Mouse (Mus musculus) gonadal fat pad, adult 2 months (tissue): Measurements from ENCODE around the gene Grip2. TPM values are rescaled to one million over a fixed set of nuclear protein-coding genes. Genes with fewer than 3 reads are reported as not detected.

Experiments
- DNase-seq: peaks from one replicate; pipeline ENCODE4 v3.0.0-alpha.2; 2012; ENCODE audit warnings: low read depth
- polyA plus RNA-seq: library from polyadenylated mRNA; depleted of rRNA; stranded (reverse); fragments of >200 nt; gene quantifications from 2 replicates; pipeline ENCODE4 v1.2.3, GENCODE M21; 2012; rRNA removed

Grip2 gene
- polyA plus RNA-seq: 2.8 and 3.3 TPM in 2 replicates

DNA sequence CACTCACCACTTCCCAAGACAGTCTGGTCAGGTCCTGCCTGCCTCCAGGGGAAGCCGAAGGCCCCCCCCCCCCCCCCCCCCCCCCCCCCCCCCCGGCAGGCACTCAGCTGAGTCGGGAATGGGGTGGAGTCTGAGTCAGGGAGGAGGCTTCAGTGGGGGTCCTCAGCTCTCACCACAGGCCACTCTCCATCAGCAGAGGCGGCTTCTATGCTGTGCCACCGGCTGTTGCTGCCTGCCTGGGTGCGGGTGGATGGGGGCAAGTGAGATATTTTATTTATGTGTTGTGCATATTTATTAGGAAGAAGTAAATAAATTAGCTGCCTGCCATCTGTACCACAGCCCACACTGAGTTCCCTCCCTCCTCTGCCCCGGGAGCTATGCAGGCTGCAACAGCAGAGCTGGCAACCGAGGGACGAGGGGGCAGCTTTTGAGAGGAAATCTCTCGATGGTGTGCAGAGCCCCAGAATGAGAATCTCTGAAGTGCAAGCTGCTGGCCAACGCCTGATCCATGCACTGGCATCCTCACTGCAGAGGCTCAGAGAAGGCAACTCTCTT lies at the start of gene Grip2:
Gene Grip2, minus strand, starts transcription at position 235 of the 555 bp plus-strand sequence.
- DNase-seq: no peak

GRCm38 (mm10) chr6:91872781-91873180 lies 45.7 kb upstream of the Grip2 start:
- no peak for DNase-seq

GRCm38 (mm10) chr6:91868091-91868490 lies 41.0 kb upstream of the Grip2 start:
- DNase-seq: no peak

GRCm38 (mm10) chr6:91865601-91866000 lies 38.6 kb upstream of the Grip2 start:
- no peak for DNase-seq

GRCm38 (mm10) chr6:91864595-91864994 lies 37.5 kb upstream of the Grip2 start:
- DNase-seq: no peak

- DNase-seq: no peak
Measured at GRCm38 (mm10) chr6:91862848-91863247, 35.8 kb upstream of the Grip2 start.

GRCm38 (mm10) chr6:91858339-91858738 lies 31.3 kb upstream of the Grip2 start:
- no peak for DNase-seq

DNA sequence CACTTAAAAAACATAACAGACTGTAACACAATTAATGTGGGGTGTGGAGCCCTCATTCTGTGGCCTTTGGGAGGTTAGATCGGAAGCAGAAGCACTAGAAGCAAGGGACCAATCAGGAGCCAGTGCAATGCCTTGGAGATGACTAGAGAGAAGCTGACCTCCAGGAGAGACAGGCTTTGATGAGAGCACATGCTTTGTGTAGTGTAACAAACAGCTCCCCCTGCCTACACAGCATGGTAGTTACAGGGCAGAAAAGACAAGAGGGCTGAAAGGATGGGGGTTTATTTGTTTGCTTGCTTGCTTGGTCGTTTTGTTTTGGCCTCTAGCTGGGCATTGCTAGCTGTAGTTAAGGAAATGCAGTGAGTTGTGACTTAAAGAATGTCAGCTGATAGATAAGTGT lies 25.5 kb upstream of the Grip2 start:
- DNase-seq: no peak

DNA sequence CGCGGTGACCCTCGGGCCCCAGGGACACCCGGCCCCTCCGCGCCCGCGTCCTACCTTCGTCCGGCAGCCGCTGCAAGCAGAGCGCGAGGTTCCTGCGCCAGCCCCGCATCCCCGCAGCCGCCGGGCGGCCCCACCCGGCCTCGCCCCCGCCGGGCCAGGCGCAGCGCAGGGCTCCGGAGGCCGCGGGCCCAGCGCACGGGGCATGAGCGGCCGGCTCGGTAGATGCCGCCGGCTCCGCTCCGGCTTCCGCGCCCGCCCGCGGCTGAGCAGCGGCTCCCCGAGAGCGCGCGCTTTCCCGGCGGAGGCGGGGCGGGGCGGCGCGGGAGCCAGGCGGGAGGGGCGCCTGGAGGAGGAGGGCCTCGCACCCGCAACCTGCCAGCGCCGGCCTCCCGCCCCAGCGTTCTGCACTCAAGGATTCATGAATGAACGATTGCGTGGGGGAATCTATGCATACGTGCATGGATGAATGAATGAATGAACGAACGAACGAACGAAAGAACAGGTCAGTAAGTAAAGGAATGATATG lies 16.6 kb upstream of the Grip2 start:
- no peak for DNase-seq

GRCm38 (mm10) chr6:91842897-91843627 lies 16.0 kb upstream of the Grip2 start:
- no peak for DNase-seq

DNA sequence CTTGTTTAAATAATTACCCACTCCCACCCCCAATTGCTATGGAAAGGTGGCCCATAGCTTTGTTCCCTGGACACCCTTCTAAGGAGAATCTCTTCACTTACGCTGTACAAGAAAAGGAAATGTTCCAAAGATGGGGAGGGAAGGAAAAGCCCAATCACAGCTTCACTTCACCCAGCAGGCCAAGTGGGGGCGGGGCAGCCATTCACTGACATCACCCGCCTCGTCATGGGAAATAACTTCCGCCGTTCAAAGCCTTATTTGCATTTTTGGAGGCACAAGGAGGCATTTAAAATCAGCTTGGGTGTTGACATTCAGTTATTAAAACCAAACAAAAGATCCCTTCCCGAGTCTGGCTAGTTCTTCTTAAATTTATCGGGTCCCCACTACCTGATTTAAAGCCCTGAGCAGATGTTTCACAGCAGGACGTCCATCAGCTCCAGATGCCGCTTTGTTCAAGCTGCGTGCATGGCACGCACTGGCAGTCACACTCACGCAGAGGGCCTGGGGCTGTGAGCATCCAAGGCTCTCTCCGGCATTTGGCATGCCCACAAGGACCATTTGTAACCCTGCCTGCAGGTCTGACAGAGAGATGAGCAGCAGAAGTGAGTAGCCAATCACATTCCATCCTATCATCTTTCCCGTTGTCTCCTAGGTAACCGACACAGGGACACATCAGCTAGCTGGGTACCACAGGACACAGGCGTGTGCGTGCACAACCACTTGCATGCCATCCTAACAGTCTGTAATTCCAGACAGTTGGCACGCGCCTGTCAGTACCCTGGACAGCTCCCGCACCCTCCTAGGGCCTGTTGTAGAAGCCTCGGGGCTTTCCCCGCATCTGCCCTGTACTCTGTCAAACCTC lies 12.2 kb upstream of the Grip2 start:
- DNase-seq: no peak

- no peak for DNase-seq
Measured at GRCm38 (mm10) chr6:91832863-91833440, 5.9 kb upstream of the Grip2 start.

DNA sequence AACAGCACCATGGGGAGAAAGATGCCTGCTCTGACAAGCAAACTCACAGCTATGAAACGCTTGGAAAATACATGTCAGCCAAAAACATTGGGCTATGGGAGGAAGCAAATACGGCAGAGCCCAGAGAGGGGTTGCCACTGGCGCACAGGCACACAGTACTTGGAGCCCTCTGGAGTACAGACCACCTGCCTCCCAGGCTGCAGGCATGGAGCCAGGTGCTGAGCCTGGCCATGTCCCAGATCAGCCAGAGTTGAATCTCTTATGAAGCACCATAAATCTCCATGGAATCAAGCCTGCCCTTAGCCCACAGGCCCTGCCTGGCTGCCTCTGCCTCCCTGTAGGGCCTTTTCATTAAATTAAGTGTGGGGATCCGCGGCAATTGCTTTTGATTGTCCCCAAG lies 876 bp upstream of the Grip2 start:
- DNase-seq: no peak

GRCm38 (mm10) chr6:91818271-91818670 lies 8.8 kb downstream of the Grip2 start:
- DNase-seq: no peak

DNA sequence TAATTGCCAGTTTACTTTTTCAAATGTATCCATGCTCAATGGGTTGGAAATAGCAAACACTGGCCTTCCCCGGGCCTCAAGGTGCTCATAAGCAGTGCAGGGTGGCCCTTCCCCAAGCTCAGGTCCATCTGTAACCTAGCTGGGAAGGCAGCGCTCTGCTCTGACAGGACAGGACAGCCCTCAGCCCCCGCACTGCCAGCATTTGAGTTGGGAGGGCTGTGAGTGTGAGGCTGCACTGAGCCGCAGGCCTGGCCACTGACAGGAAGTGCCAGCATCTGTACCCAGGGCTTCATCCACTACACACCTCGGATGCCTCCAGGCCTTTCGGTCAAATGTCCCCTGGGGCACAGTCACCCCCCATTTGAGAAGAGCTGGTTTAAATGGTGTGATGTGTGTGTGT lies 11.1 kb downstream of the Grip2 start:
- no peak for DNase-seq

- DNase-seq: no peak
Measured at GRCm38 (mm10) chr6:91813611-91814010, 13.4 kb downstream of the Grip2 start.

DNA sequence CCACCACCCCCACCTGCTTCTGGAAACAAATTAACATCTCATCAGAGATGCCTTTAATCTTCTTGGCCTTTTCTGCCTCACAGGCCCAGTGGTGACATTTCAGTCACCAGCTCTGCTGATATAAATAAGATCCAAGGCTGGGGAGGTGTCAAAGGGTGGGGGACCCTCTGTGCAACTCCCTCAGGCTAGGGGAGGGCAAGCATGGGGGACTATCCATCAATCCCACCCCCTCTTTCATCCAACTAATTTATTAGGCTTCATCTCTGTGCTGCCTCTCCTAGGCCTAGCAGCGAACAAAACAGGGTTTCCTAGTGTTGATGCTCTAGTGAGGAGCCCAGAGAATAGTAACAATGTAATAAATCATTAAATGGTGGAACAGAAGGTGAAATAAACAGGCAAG lies 17.0 kb downstream of the Grip2 start:
- no peak for DNase-seq

GRCm38 (mm10) chr6:91808022-91808421 lies 19.0 kb downstream of the Grip2 start:
- DNase-seq: no peak

GRCm38 (mm10) chr6:91807169-91807568 lies 19.9 kb downstream of the Grip2 start:
- DNase-seq: no peak

DNA sequence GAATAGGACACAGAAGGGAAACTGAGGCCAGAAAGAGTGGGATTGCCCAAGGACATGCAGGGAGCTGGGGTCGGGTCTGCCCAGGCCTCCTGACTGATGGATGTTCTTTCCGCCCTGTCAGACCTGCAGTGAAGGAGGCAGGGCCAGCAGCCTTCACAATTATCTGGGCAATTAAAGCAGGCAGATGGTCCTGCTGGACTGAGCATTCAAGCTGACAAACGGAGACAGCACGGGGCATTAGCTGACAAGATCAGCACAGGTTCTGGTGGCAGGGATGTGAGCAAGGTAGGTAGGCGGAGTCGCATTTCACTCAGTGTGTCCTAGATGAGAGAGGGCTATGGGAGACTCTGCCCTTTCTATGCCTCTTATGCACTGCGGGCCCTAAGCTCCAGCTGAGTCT lies 22.9 kb downstream of the Grip2 start:
- DNase-seq: no peak

DNA sequence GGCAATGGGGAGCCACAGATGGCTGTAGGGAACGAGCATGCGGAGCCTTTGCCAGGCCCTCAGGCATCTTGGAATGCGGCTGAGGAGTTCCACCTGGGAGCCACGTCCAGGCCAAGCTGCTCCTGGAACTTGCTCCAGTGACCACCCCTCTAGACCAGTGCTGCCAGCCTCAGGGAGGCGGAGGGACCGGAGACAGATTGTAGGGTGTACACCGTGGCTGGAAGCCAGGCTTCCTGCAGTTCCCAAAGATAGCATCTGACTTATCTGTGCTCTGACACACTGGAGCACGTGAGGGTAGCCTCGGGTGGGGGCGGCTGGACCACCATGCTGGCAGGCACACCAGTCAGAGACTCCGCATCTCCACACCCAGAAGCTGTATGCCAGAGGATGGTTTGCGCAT lies 28.6 kb downstream of the Grip2 start:
- DNase-seq: no peak

- DNase-seq: no peak
Measured at GRCm38 (mm10) chr6:91796736-91797135, 30.3 kb downstream of the Grip2 start.
